Mouse (Mus musculus): Measurements from ENCODE around the gene Zfp280c. TPM values are rescaled to one million over a fixed set of nuclear protein-coding genes. Genes with fewer than 3 reads are reported as not detected.

Gene Zfp280c
- 14.8 and 15.6 TPM in 2 replicates for polyA plus RNA-seq (2015; fragmentation: Nextera tagmentation; extraction: Ambion mirVana)

DNA sequence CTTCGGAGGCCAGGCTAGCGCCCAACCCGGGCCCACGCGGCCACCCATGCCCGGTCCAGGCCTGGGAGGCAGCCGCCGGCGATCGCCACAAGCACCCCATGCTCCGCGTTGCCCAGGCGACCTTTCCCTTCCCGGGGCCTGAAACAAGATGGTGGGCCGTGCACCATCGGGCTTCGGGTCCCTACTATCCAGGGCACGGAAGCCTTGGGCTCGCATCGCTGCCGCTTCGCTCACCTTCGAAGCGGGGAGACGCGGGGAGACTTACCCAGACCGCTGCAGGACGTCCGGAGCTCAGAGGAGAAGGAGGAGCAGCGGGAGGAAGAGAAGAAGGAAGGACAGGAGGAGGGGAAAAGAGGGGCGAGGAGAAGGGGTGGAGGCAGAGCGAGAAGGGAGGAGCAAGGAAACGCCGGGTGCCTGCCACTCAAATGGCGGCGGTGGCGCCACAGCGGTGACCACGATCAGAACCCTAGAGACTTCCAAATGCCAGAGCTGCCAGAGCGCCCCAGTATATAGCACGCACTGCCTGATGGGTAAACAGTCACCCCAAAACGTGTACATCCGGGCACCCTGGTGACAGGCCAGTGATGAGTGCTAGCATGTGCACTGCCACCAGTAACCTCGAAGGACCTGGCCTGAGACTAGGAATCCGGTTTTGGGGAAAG is at the start of gene Zfp280c:
Zfp280c (minus strand) TSS at position 406 of the 662 bp plus-strand sequence.
- no peaks in the 10 kb centered on the region for H3K27me3 ChIP-seq
- peak within 1 kb of the TSS; percentile 64 for H3K4me3 ChIP-seq
- peak within 1 kb of the TSS; percentile 83 for H3K27ac ChIP-seq
- peak within 1 kb of the TSS; percentile 60 for H3K4me2 ChIP-seq (replicated peaks)
- H3K4me1 ChIP-seq = 0 out of 2 replicates have a peak, but pooled peaks cover 5% of the 10 kb centered on the region
- H3K36me3 ChIP-seq = peaks cover 11% of the 10 kb centered on the region
- ATAC-seq (ENCODE audit: low FRiP score, low read depth) = peak; percentile 94
- H3K9ac ChIP-seq = peak within 1 kb of the TSS; percentile 80
- WGBS = 18% methylated on average over 44 of the region's 45 CpGs
- no peaks in the 10 kb centered on the region for H3K9me3 ChIP-seq

DNA sequence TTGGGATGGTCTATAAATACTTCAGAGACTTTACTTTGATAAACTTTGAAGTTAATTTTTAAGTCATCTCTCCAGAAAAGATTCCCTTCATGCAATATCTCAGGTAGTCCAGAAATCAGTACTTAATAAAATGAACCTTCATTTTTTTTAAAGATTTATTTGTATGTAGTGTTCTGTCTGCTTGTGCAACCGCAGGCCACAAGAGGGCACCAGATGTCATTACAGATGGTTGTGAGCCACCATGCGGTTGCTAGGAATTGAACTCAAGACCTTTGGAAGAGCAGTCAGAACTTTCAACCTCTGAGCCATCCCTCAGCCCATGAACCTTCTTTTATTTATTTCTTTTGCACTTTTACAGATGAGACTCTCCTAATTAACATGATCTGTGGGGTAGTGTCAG is 42.7 kb upstream of the Zfp280c start:
- no peaks in the 10 kb centered on the region for H3K9me3 ChIP-seq
- WGBS = 64% methylated on average over 2 of the region's 2 CpGs
- H3K4me1 ChIP-seq = no peaks in the 10 kb centered on the region
- ATAC-seq (ENCODE audit: low FRiP score, low read depth) = no peak
- peaks cover 4% of the 10 kb centered on the region; the same call in 1 of the 2 replicates for H3K36me3 ChIP-seq
- H3K4me2 ChIP-seq (replicated peaks) = no peak overlapping the region
- no peaks in the 10 kb centered on the region for H3K27me3 ChIP-seq
- no peak overlapping the region for H3K9ac ChIP-seq
- no peak overlapping the region for H3K4me3 ChIP-seq
- H3K27ac ChIP-seq = no peak overlapping the region

DNA sequence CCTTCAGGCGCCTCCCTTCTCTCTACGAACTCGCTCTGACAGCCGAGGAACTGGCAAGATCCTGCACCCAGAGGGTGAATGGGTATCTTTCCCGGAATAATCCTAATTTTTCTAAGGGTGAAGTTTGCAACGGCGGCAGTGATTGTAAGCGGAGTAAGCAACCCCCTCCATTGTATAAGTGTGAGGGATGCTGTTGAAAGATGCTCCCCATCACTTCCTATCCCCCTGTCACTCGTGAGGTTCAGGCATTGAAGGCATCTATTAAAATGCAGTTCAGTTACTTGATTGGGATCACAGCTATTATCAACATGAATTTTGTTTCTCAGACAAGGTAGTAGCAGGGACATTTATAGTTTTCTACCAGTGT is 29.7 kb upstream of the Zfp280c start:
- no peak for ATAC-seq (ENCODE audit: low FRiP score, low read depth)
- no peaks in the 10 kb centered on the region for H3K4me1 ChIP-seq
- H3K4me3 ChIP-seq = peak overlapping the region; percentile 50
- WGBS = 24% methylated on average over 9 of the region's 9 CpGs
- H3K9me3 ChIP-seq = no peaks in the 10 kb centered on the region
- H3K4me2 ChIP-seq (replicated peaks) = peak overlapping the region; percentile 64
- no peaks in the 10 kb centered on the region for H3K36me3 ChIP-seq
- H3K27ac ChIP-seq = peak overlapping the region; percentile 23; the same call in 1 of the 2 replicates
- peak overlapping the region; percentile 61 for H3K9ac ChIP-seq
- H3K27me3 ChIP-seq = no peaks in the 10 kb centered on the region

DNA sequence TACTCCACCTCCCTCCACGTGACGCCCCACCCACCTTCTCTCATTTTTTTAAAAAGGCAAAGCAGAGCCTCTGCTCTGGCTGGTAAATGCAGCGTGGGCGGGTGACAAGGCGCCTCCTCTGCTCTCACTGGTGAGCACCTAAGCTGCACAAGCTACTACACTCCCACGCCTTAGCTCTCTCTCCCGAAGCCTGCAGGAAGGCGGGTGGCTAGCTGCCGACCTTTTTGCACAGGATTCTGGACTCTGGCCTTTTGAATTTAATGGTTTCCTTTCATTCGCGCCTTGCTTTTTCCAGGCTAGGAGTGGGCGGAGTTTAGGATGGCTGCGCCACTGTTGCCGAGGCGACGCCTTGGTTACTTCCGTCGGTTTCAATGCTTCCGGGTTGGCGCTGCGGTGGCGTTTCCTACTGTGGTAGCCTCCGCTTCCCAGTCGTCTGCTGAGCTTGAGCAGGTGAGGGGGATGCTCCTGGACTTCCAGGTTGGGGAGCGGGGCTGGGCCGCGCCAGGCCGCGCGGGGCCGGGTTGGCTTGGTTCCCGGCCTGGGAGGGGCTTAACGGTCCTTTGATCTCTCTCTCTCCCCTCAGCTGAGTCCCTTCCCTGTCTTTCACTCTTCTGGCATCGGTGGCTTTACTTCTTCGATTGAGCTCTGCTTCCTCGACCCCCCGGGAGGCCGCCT is 29.2 kb upstream of the Zfp280c start, which contains the start of gene Slc25a14:
Slc25a14 (plus strand) TSS at position 35 of the 675 bp plus-strand sequence.
- Histone ChIP-seq H3K4me1 (no peaks in the 10 kb centered on the region), H3K27me3 (no peaks in the 10 kb centered on the region), H3K27ac (peak within 1 kb of the TSS; percentile 61), H3K9me3 (no peaks in the 10 kb centered on the region), H3K4me3 (peak within 1 kb of the TSS; percentile 50), H3K9ac (peak within 1 kb of the TSS; percentile 61), H3K4me2 (replicated peaks) (peak within 1 kb of the TSS; percentile 64), H3K36me3 (no peaks in the 10 kb centered on the region)
- peak; percentile 97 for ATAC-seq (ENCODE audit: low FRiP score, low read depth)
- WGBS = 14% methylated on average over 38 of the region's 38 CpGs

- Histone ChIP-seq H3K27ac (peak overlapping the region; percentile 61), H3K9me3 (no peaks in the 10 kb centered on the region), H3K36me3 (no peaks in the 10 kb centered on the region), H3K4me3 (peak overlapping the region; percentile 50), H3K4me2 (replicated peaks) (peak overlapping the region; percentile 58), H3K9ac (peak overlapping the region; percentile 48; the same call in 1 of the 2 replicates), H3K27me3 (no peaks in the 10 kb centered on the region), H3K4me1 (no peaks in the 10 kb centered on the region)
- no peak for ATAC-seq (ENCODE audit: low FRiP score, low read depth)
- 18% methylated on average over 4 of the region's 4 CpGs for WGBS
Observed at GRCm38 (mm10) chrX:48623049-48623378, 28.7 kb upstream of the Zfp280c start.

- Histone ChIP-seq H3K27ac (no peak overlapping the region), H3K27me3 (no peaks in the 10 kb centered on the region; the same call in 1 of the 2 replicates), H3K9me3 (no peaks in the 10 kb centered on the region), H3K9ac (no peak overlapping the region), H3K36me3 (no peaks in the 10 kb centered on the region), H3K4me1 (no peaks in the 10 kb centered on the region), H3K4me2 (replicated peaks) (no peak overlapping the region), H3K4me3 (no peak overlapping the region)
- ATAC-seq (ENCODE audit: low FRiP score, low read depth) = no peak
- WGBS = 45% methylated on average over 2 of the region's 2 CpGs
Observed at GRCm38 (mm10) chrX:48604872-48605271, 10.6 kb upstream of the Zfp280c start.

- no peak overlapping the region for H3K4me2 ChIP-seq (replicated peaks)
- H3K36me3 ChIP-seq = no peaks in the 10 kb centered on the region
- WGBS = 94% methylated on average over 5 of the region's 5 CpGs
- no peaks in the 10 kb centered on the region for H3K9me3 ChIP-seq
- 0 out of 2 replicates have a peak, but pooled peaks cover 5% of the 10 kb centered on the region for H3K4me1 ChIP-seq
- ATAC-seq (ENCODE audit: low FRiP score, low read depth) = no peak
- no peak overlapping the region for H3K9ac ChIP-seq
- no peak overlapping the region for H3K4me3 ChIP-seq
- H3K27ac ChIP-seq = no peak overlapping the region
- no peaks in the 10 kb centered on the region for H3K27me3 ChIP-seq
Observed at GRCm38 (mm10) chrX:48596906-48597305, 2.6 kb upstream of the Zfp280c start.

- peaks cover 1% of the 10 kb centered on the region for H3K36me3 ChIP-seq
- H3K4me1 ChIP-seq = 0 out of 2 replicates have a peak, but pooled peaks cover 5% of the 10 kb centered on the region
- H3K27me3 ChIP-seq = no peaks in the 10 kb centered on the region
- no peak overlapping the region for H3K27ac ChIP-seq
- no peaks in the 10 kb centered on the region for H3K9me3 ChIP-seq
- no peak overlapping the region for H3K4me2 ChIP-seq (replicated peaks)
- ATAC-seq (ENCODE audit: low FRiP score, low read depth) = no peak
- 81% methylated on average over 8 of the region's 9 CpGs for WGBS
- H3K4me3 ChIP-seq = no peak overlapping the region
- H3K9ac ChIP-seq = no peak overlapping the region
Observed at GRCm38 (mm10) chrX:48596053-48596452, 1.7 kb upstream of the Zfp280c start.

- H3K27ac ChIP-seq = peak overlapping the region; percentile 83
- 22% methylated on average over 11 of the region's 15 CpGs for WGBS
- peak overlapping the region; percentile 80 for H3K9ac ChIP-seq
- ATAC-seq (ENCODE audit: low FRiP score, low read depth) = peak; percentile 25; the same call in 1 of the 2 replicates
- peaks cover 15% of the 10 kb centered on the region for H3K36me3 ChIP-seq
- H3K27me3 ChIP-seq = no peaks in the 10 kb centered on the region
- peak overlapping the region; percentile 64 for H3K4me3 ChIP-seq
- peak overlapping the region; percentile 60 for H3K4me2 ChIP-seq (replicated peaks)
- H3K4me1 ChIP-seq = 0 out of 2 replicates have a peak, but pooled peaks cover 5% of the 10 kb centered on the region
- H3K9me3 ChIP-seq = no peaks in the 10 kb centered on the region
Observed at GRCm38 (mm10) chrX:48593721-48594098, 594 bp downstream of the Zfp280c start.

- Histone ChIP-seq H3K4me2 (replicated peaks) (no peak overlapping the region), H3K9ac (no peak overlapping the region), H3K4me1 (no peaks in the 10 kb centered on the region), H3K27me3 (no peaks in the 10 kb centered on the region), H3K9me3 (no peaks in the 10 kb centered on the region), H3K36me3 (peaks cover 20% of the 10 kb centered on the region), H3K27ac (no peak overlapping the region), H3K4me3 (no peak overlapping the region)
- ATAC-seq (ENCODE audit: low FRiP score, low read depth) = no peak
Observed at GRCm38 (mm10) chrX:48583332-48583731, 11.0 kb downstream of the Zfp280c start.

- H3K27me3 ChIP-seq = no peaks in the 10 kb centered on the region
Observed at GRCm38 (mm10) chrX:48532175-48532574, 62.1 kb downstream of the Zfp280c start.

DNA sequence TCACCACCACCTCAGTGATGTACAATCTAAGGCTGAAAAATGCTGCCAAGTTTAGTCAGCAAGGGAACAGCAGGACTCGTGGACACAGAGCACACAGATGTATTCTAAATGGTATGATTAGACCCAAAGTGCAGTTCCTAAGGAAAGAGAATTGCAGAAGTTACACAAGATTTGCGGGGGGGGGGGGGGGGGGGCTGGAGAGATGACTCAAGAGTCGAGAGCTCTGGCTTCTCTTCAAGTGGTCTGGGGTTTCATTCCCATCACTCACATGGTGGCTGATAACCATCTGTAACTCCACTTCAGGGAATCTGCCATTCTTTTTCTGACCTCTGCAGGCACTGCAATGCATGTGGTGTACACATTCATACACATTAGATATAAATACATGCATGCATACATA is 67.9 kb downstream of the Zfp280c start:
- 57% methylated on average over 2 of the region's 3 CpGs for WGBS
- Histone ChIP-seq H3K4me1 (no peaks in the 10 kb centered on the region), H3K27me3 (no peaks in the 10 kb centered on the region), H3K4me2 (replicated peaks) (no peak overlapping the region), H3K36me3 (no peaks in the 10 kb centered on the region), H3K4me3 (no peak overlapping the region), H3K9me3 (no peaks in the 10 kb centered on the region), H3K9ac (no peak overlapping the region), H3K27ac (no peak overlapping the region)
- no peak for ATAC-seq (ENCODE audit: low FRiP score, low read depth)

More at GRCm38 (mm10) chrX:48532175-48532574, 62.1 kb downstream of the Zfp280c start:
- WGBS = 45% methylated on average over 3 of the region's 3 CpGs
- Histone ChIP-seq H3K4me3 (no peak overlapping the region), H3K36me3 (no peaks in the 10 kb centered on the region), H3K9ac (no peak overlapping the region), H3K4me2 (replicated peaks) (no peak overlapping the region), H3K9me3 (no peaks in the 10 kb centered on the region), H3K4me1 (no peaks in the 10 kb centered on the region), H3K27ac (no peak overlapping the region)
- ATAC-seq (ENCODE audit: low FRiP score, low read depth) = no peak
